Mouse (Mus musculus) ES-CJ7 (cell line): Measurements from ENCODE around the gene Il13.

ENCODE experiments used
- DNase-seq: peaks from one replicate; pipeline ENCODE4 v3.0.0; 2011; ENCODE audit warnings: low read depth, low spot score

Il13 gene

DNA sequence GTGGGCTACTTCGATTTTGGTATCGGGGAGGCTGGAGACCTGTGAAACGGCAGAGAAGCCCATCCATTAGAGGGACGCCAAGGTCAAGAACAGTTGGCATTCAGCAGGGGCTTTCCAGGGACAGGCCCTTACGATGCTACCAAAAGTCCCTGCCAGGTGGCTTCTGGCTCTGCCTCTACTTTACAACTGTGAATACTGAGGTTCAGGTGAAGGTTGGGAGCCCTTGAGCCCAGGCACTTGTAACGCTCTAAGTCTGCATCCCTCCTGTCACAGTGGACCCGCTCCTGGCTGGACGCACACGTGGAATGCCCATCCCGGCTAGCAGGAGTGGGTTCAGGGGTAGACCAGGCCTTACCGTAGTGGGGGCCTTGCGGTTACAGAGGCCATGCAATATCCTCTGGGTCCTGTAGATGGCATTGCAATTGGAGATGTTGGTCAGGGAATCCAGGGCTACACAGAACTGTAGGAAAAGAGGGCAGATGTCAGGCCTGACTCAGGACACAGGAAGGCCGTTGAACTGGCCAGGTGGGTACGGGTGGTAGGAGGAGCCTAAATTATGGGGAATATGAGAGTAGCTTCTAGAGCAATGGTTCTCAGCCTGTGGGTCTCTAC, 2.3 kb downstream of the Il13 start:
- DNase-seq: peak; percentile 67

DNA sequence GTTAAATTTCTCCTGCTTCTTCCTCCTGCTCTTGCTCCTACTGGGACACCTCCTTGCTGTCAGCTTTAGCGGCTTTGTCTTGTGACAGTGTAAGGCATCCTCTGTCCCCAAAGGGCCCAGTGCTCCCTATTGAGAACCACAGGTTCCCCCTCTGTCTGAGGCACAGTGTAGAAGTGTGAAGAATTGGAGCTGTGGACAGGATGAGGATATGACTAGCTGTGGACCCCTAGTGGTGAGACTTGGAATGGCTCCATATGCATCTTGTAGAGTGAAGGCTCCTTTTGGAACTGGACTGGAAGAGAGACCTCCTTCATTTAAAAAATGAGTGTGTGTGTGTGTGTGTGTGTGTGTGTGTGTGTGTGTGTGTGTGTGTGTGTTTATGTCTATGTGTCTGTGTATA, 6.6 kb downstream of the Il13 start:
- peak; percentile 89 for DNase-seq

DNA sequence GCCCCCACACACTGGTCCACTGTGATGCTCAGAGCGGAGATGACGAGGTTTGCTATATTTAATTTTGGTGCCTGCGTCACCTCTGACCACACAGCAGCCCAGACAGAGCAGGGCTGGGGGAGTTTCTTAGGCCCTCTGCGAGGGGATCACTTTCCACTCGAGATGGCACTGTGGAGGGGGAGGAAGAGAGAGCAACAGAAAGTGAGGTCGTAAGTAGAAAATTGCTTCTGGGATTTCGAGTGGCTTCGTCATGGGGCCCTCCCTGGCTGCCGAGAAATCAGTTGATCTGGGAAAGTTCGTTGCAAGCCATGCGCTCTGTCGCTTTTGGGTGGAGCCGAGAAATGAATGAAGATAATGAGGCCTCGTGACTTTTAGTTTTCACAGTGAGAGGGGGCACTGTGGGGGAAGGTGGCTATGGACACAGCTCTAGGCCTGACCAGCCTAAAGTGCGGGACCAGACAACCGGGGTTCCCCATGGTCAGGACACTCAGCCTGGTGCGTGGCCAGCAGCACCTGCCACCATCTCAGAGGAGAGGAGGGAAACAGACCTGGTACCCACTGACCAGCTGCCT, 7.6 kb downstream of the Il13 start:
- DNase-seq: no peak

DNA sequence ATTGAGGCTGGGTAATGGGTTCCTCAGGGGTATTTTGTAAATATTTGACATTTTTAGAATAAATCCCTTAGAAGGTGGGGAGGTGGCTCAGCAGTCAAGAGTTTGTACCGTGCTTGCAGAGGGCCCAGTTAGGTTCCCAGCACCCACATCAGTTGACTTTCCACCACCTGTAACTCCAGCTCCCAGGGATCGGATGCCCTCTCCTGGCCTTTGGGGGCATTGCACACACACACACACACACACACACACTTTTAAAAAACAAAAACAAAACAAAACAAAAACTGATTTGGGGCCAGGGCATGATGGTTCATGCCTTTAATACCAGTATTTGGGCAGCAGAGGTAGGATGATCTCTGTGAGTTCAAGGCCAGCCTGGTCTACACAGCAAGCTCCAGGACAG, 10.4 kb downstream of the Il13 start:
- DNase-seq: no peak

DNA sequence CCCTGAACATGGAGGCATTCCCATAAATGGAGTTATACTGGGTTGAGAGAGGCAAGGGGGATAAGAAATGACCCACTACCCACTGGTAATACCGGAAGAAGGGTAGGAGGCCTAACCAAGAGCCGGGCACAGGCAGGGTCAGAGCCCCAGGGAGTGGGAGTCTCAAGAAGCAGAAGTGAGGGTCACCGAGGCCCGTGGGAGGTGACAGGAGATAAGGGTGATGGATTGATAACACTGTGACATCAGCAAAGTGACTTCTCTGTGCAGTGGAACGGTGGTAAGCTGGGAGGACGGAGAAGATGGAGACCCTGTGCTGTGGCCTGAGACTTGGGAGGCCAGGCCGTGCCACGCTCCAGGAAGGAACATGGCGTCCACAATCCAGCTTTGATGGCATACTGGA, 10.9 kb downstream of the Il13 start:
- DNase-seq: no peak

DNA sequence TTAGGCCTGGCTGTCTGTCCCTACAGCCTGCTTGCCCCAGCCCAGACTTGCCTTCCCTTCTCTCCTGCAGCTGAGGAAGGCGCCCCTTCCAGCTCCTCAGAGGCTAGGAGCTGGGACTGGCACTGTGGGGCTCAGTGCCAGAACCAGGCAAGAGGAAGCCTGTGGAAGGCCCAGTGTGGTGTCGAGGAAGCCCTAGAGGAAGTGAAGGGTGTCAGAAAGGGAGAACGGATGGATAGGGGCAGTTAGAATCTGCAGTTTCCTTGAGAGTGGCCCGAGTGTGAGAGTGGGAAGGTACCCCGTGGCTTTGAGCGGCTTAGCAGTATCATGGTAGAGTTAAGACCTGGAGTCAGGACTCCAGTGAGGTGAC, 12.1 kb downstream of the Il13 start:
- no peak for DNase-seq

DNA sequence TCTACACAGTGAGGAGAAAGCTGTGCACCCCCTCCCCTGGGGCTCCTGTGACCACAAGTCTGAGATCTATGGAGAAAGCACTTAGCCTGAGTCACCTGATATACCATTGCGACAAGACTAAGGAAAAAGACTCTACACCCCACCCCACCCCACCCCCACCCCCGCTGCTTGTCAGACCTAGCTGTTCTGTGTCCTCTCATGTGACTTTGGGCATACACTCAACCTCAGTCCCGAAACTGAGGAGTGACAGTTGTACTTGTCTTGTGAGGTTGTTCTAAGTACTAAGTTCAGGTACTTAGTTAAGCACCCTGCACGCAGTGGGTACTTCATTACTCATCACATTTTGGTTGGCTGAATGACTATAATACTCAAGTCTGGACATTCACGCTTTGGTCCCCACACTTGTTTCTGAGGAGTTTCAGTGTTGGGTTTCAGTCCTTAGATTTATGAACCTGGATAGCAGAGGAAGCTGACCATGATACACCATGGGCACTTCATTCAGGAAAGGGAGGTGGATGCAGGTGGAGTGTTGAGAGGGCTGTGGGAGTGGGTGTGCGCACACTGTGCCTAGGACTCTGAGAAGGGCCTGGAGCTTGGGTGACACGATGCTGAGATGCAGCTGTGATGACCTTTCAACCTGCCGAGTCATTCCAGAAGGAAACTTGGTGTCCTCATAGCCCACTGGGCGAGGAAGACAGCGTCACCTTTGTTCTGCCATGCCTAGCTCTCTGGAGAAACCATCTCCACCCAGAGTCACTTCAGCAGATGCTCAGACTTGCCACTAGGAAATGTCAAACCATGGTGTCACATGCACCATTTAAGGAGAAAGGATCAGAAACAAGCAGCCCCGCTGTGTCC, 12.7 kb downstream of the Il13 start:
- no peak for DNase-seq

DNA sequence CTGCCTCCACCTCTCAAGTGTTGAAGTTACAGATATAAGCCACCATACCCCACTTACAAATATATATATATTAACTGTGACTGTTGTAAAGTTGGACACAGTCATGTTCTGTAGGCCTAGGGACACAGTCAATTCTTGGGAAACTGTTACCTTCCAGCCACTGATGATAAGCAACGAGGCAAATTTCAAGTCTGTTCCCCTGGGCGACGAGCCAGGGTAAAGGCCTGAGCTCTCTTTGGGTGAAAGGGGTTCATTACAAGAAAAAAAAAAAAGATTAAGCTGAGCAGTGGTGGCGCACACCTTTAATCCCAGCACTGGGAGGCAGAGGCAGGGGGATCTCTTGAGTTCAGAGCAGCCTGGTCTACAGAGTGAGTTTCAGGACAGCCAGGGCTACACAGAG, 14.4 kb downstream of the Il13 start:
- DNase-seq: no peak

DNA sequence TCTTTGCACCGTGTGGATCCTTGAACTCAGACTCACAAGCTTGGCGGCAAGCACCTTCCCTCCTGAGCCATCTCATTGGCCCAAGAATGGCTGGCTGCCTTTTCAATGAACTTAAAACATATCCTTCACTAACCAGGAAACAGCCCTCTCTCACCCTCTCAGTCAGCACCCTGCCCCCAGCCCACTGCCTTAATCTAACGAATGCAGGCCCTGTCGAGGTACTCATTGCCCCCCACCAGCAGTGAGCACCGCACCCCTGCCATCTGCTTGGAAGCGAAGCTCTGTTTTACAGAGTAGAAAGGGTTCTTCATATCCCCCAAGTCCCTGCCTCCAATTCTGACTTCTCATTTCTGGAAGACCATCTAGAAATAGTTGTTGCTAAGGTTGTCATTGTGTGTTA, 15.1 kb downstream of the Il13 start:
- no peak for DNase-seq

DNA sequence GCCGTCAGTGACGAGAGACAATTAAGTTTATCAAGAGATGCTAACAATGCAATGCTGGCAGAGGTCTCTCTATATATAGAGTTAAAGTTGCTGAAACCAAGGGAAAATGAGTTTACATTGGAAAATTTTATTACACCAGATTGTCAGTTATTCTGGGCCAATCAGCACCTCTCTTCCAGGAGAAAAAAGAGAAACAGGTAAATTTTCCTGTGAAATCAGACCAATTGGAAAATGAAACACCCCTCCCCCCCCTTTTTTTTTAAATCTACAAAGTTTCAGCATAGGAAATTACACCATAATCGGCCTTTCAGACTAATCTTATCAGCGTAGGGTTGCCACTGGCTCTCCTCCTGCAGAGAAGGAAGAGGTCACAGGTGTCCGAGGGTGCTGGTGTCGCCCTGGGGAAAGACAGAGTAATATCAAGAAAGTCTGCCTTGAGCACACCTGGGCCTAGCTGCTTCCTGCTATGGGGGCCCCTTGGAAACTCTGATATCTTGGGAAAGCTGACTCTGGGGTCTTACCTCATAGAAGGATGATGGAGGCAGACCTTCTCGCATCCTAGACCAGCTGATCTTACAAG, 15.8 kb downstream of the Il13 start, which contains the start of gene Il4:
Gene Il4, minus strand, starts transcription at position 51 of the 580 bp plus-strand sequence.
- no peak for DNase-seq

DNA sequence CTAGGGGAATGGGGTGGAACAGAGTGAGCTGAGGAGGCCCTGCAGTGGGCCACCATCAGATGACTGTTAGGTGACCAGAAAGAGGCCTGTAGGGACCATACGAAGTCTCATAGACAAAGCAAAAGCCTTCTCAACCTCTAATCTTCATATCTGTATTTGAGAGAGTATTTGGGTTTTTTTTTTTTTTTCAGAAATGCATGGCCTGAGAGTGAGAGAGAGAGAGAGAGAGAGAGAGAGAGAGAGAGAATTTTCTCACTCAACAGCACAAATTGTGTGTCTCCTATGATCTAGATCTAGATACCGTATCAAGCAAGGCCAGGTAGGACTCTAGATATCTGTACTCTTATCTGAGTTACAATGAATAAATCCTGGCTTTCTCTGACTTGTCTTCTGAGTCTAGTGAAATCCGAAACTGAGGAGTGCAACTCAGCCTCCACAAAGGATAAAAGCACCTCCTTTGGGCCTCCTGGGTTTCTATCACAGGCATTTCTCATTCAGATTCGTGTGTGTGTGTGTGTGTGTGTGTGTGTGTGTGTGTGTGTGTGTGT, 16.9 kb downstream of the Il13 start:
- no peak for DNase-seq

DNA sequence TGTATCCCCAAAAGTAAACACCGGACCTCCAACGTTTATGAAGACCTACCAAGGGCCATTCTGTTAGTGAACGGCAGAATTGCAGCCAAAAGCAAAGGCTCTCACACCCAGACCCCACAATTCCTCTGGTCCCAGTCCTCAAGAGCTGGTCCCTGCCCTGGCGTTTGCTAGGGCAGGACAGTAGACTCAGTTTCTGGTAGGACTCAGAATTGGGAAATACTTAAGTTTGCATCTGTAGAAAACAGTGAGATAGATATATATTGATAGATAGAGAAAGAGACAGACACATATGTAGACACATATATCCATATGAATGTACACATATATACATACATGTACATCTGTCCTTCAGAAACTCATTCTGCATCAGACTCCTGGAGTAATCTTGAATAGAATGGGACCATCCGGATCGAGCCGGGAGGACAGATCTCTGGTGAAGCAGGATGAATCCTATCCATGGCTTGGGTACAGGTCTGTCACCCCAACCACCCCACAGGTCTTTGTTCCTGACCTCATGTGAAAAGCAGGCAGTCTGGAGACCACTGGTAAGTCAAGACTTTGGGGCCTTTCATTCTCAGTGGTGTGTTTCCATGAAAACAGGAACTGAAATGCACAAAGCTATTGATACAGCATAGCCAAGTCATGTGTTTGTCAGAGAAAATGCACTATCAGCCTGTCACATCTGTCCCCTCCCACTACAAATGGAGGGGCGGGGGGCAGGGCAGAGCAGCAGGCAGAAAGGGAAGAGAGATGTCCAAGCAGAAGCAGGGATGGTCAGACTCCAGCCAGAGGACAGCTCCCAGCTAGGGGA, 17.5 kb downstream of the Il13 start:
- no peak for DNase-seq

DNA sequence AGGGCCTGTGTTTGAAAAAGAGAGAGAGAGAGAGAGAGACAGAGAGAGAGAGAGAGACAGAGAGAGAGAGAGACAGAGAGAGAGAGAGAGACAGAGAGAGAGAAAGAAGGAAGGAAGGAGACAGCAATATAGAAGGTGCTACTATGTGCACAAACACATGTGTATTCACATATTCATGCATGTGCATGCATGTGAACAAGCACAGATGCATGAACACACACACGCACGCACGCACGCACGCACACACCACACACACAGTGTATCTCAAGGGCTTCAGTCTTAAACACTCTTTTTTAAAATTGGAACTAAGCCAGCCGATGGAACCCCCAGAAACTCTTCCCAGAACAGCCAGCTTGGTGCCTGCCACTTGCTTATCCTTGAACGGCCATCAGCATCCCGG, 18.9 kb downstream of the Il13 start:
- DNase-seq: no peak

DNA sequence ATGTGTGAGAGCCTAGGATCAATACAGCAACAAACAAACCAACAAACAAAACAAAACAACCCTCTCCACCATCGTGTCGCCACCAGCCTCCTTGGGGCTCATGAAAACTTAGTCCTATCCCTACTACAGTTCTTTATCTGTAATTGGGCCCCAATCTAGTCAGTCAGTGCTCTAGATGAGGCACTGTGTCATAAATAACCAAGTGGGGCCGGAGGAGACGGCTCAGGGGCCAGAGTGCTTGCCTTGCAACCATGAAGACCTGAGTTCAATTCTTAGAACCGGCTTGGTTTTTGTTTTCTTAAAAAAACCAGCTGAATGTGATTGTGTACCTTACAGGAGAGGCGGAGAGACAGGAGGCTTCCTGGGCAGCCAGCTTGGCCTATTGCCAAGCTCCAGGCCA, 19.3 kb downstream of the Il13 start:
- DNase-seq: no peak

DNA sequence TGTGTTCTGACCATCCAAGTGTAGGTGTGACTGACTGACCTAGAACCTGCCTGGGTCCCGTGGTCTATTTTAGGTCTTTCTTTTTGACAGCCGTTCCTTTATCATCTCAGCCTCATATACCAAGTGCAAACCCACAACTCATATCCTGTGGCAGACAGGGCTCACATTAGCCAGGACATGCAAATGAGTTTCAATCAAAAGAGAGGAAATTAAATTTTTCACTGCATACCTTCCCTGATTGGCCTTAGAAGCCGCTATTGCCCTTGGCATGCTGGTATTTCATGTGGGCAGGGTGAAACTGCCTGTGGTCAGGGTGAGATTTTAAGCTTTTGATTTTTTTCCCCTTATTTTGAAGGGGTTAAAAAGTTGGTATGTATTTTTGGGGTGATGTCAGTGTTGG, 24.8 kb downstream of the Il13 start:
- no peak for DNase-seq

DNA sequence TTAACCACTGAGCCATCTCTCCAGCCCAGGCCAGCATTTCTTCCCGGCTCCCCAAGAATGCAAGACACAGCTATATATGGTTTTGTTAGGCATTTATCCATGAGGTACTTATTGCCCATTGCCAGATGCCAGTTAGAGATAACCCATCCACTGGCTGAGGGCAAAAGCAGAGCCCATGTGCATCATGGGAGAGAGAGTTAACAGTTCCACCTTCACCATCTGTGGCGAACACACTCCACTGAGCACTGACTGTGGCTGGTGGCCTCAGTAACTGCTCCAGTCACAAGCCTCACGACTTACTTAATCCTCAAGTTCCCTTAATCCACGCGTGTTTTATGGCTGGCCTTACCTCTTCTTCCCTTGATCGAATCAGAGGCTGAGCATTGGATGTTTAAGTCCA, 25.3 kb downstream of the Il13 start:
- DNase-seq: no peak

DNA sequence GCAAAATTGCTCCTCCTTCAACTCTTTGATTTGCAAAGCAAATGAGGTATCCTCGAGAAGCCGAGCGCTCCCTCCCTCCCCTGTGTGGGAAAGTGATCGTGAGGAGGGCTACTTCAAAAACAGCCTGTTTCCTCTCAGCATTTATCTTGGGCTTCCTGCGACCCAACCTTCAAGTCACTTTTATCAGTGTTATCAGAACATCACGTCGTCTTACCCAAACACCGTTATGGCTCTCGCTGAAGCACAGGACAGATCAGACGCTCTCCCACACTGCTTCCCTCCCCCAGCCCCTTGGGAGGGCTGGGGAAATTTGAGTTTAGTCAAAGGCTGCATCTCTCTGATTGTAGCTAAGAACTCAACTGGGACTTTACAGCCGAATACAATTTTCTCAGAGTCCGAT, 28.9 kb downstream of the Il13 start:
- DNase-seq: peak; percentile 25

DNA sequence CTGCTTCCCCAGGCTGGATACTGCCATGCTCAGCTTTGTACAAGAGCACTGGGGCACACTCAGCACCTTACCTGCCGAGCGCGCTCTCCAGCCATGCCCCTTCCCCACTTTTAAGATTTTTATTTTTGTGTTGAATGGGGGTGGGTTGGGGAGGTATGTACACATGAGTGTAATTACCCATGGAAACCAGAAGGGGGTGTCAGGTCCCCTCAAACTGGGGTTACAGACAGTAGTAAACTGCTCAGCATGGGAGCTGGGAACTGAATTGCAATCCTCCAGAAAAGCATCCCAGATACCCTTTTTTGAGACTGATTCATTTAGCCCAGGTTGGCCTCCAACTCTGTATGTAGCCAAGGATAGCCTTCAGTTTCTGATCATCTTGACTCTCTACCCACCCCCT, 29.5 kb downstream of the Il13 start:
- peak; percentile 59 for DNase-seq

DNA sequence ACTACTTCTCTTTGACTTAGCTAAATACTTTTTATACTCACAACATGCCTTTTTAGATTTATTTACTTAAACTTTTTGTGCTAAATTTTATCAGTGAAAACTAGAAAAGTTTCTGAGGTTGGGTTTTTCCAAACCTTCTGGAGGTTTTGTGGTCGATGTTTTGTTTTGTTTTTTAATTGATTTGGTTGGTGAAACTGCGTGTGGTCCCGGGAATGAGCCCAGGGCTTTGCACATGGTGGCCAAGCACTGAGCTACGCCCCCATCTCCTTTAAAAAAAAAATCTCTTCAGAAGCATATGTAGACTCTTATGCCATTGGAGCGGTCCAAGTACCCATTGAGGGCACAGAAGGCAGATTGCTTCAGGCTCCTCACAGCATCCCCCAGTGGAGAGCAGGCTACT, 43.4 kb downstream of the Il13 start:
- no peak for DNase-seq

DNA sequence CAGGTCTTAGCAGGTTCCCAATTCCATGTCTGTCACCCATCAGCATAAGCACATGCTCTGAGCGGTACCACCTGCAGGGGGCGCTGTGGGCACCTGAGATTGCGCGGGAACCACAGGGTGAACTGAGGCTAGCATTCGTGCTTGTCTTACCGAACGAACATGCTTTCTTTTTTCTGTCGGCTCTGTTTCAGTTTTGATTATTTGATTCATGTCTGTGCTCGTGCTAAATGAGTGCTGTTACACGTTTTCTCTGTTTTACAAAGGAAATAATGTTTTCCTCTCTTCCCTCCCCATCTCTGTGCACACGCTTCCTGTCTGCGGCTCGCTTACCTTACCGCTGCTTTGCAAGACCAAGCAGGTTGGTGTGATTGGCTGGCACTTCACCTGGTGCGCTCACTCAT, 44.1 kb downstream of the Il13 start:
- peak; percentile 79 for DNase-seq

DNA sequence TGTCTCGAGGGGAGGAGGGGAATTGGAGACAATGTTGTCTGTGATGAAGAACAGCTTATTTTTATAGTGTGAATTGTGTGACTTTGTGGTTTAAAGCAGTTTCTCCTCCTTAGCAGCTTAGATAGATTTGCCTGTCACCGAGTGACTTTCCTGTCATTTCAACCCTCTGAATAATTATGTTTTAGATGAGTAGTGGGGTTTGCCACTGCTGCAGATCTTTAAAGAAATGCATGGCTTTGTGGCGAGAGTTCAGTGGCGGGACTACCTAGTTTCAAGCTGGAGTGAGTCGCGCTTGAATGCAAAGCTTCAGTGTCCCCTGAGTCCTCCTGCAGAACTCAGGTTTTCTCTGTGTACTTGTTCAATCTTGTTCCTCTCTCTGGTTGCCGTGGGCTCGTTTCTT, 46.2 kb downstream of the Il13 start:
- no peak for DNase-seq

DNA sequence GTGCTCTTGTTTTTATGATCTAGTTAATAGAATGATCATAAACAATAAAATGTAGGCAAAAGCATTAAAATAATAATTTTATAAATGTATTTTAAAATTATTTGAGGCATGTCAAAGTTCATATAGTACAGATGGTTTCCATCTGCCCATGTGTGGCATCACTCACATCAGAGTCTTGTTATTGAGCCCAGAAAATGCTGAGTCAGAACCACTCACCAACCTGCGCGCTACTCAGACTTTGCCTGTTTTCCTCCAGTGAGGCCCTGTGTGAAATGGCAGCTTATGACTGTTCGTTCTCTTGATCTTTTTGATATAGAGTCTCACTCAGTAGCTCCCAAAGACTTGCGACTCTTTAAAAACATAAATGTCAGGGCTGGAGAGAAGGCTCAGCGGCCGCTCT, 49.0 kb downstream of the Il13 start:
- no peak for DNase-seq
